Mouse (Mus musculus) small intestine, adult 2 months (tissue): Measurements from ENCODE around the gene Spred1.

Experiments
- CTCF ChIP-seq: fragments of 200-500 bp; IDR thresholded peaks from 2 replicates; pipeline ENCODE4 v1.5.1; 2012; ENCODE audit warnings: low read depth, mild to moderate bottlenecking, control low read depth, inconsistent platforms, low read length, moderate library complexity, mixed read lengths; ENCODE audit not compliant: insufficient replicate concordance, insufficient read length; ENCODE audit errors: extremely low read depth
- POLR2A ChIP-seq: fragments of 200-500 bp; IDR thresholded peaks from 2 replicates; pipeline ENCODE4 v1.6.1; 2012; ENCODE audit warnings: low read depth, mild to moderate bottlenecking, control low read depth, inconsistent platforms, low read length, moderate library complexity

DNA sequence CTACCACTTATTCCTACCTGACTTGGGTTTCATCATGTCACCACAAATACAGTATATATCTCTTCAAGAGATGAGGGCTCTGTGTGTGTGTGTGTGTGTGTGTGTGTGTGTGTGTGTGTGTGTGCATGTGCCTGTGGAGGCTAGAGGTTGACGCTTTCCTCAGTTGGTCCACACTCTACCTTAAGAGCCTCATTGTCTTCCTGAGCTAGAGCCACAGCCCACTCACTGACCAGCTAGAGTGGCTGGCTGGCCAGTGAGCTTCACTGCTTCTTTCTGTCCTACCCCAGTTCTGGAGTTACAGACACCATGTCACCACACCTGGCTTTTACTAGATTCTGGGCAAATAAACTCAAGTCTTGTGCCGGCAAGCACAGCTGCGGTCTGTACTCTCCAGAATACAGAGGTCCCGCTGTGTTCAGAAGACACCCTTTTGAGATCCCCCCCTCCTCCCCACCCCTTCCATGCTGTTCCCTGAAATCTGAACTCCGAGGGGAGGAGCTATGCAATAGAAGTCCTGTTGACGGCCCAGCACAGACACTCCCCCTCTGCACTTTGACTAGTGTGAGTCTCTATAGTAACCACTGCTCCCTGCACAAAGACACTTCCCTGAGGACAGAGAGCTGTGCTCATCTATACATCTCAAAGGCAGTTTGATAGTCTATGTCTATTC is 89.4 kb downstream of the Spred1 start:
- TF ChIP-seq CTCF: no peak
- no peak for TF ChIP-seq POLR2A
